Mouse (Mus musculus) gastrocnemius, adult 8-10 months (tissue): ENCODE measurements around the gene Wdr37. TPM values are rescaled to one million over a fixed set of nuclear protein-coding genes. Genes with fewer than 3 reads are reported as not detected.

Source experiments
- DNase-seq, 2 experiments: peaks; one replicate each; pipeline ENCODE4 v3.0.0; 2022; ENCODE audit warnings: low spot score in 2 of 2
- total RNA-seq, 4 experiments: library from RNA; stranded (reverse); gene quantifications; 2 replicates each; pipeline ENCODE4 v1.2.4; 2022

The Wdr37 gene
- total RNA-seq, 4 experiments from 2014 or later, result 27.4 to 33.8 (median 29.9) TPM

GRCm38 (mm10) chr13:8840941-8841340, 30.8 kb downstream of the Wdr37 start:
- DNase-seq, result no peak

DNA sequence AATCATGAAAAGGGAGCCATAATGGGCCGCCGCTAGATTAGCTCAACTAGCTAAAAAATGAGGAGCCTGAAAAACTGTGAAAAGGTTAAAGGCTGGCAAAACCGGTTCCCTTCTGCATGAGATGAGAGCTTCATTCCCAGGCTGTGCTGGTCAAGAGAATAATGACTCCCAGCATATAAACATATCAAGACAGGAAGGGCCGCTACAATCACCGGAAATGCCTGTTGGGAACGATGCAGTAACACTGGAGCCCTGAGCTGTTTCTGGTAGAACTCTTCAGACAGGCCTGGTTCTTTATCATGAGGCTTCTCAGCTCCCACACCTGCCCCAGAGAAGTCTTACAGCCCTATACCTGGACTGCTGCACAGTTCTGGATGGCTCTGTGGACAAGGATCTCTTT, 31.8 kb downstream of the Wdr37 start:
- DNase-seq, result no peak

DNA sequence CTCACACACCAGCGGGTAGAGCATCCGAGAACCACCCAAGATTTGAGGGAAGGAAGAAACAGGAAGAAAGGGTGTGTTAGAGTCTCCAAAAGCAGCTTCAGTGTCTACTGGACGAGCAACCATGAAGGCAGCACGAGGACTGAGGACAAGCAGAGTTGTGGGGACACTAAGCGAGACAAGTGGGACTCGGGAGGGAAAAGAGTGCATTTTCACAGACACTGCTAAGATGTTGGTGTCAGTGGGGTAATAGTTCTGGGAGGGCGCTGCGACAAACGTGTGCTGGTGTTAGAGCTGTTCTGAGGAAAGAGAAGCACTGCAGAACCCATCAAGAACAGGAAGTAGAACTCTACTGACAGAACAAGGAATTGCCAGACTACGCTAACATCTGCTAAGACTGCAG, 32.6 kb downstream of the Wdr37 start:
- DNase-seq, result no peak

- no peak for DNase-seq
Measured at GRCm38 (mm10) chr13:8838394-8838793, 33.3 kb downstream of the Wdr37 start.

DNA sequence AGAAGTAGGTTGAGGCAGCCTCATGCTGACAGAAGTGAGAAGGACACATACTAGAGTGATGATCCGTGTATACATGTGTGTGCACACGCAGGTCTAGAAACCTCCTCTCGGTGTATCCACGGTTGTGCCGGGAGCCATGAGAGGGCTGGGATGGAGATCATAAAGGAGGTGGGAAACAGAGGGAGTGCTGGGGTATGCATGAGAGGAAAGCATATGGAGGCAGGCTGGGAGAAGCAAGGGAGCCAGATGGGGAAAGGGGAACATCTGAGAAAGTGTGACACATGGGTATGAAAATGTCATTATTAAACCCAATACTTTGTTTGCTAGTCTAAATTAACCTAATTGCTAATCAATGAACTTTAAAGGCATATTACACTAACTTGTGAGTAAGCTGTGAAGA, 37.1 kb downstream of the Wdr37 start:
- no peak for DNase-seq

DNA sequence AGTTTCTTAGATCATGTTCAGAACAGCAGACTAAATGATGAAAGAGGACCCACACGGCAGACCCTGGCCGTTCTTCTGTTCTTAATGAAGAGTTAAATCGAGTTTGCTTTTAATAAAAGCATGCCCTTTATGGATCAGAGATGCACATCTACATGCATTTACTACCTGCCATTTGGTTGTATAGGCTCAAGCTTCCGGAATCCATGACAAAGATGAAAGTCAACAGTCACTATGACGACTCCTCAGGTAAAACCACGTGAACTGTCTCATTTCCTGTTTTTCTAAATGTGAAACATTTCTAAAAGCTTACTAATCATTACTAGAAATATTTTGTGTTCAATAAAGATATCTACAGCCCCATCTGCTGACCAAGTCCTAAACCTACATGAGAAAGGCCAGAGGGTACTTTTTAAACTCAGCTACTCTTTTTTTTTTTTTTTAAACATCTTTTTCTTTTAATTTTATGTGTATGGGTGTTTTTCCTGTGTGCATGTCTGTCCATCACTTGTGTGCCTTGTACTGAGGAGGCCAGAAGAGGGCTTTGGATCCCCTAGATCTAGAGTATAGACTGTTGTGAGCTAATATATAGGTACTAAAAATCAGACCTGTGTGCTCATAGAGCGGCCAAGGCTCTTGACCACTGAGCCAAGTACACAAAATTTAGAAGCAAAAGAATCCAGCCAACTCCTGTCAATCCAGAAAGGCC, 40.0 kb downstream of the Wdr37 start:
- DNase-seq, result no peak

GRCm38 (mm10) chr13:8830696-8831095, 41.0 kb downstream of the Wdr37 start:
- no peak for DNase-seq

- DNase-seq, result no peak
Measured at GRCm38 (mm10) chr13:8829784-8830183, 41.9 kb downstream of the Wdr37 start.

- no peak for DNase-seq
Measured at GRCm38 (mm10) chr13:8828946-8829345, 42.8 kb downstream of the Wdr37 start.

- DNase-seq, result no peak
Measured at GRCm38 (mm10) chr13:8823546-8823945, 48.2 kb downstream of the Wdr37 start.

- no peak for DNase-seq
Measured at GRCm38 (mm10) chr13:8823120-8823519, 48.6 kb downstream of the Wdr37 start.

DNA sequence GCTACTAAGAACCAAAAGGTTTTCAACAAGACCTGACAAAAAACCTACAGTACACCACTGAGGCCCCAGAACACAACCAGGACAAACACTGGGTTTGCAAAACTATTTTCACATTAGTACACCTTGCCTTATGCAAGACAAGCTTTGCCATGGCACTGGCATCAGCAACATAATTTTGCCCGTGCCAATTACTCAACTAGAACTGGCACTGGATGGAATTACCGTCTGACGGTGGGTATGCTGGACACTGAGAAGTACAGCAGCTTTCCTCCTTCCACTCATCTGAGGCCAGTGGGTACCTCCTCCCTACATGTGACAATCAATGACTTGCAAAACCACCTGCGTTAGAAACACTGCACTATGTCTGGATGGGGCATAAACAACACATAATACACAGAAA, 49.5 kb downstream of the Wdr37 start:
- DNase-seq, result no peak

DNA sequence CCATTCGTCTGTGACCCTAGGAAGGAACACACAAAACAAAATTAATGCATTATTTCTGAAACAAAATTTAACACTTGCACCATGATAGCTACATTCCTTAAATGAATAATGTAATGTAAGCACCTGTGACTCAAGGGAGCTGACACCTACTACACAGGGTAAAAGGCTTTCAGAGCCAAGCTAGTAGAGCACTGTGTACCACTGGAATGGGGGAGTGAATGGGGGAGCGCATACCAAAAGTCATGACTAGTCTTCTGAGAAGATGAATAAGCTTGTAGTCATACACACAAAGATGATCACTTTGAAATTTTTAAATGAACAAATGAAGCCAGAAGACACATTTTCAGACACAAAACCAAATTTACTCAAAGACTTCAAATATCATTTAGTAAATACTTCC, 65.8 kb downstream of the Wdr37 start:
- DNase-seq, result no peak

GRCm38 (mm10) chr13:8800576-8800975, 71.1 kb downstream of the Wdr37 start:
- no peak for DNase-seq

DNA sequence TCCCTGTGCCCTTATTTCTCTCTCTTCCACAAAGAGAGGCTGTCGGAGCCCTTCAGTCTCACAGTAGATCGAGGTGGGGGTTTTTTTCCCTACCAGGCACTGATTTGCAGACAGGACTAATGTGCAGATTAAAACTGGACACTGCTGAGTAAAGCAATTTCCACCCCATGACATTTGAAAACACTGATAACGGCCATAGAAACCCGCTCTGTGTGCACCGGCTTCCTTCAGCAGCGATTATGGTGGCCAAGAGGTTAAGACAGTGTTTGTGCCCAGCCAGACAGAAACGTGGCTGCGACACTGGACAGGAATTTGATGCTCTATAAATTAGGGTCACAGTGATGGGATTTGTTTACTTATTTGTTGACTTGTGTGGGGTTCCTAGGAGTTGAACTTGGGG, 78.5 kb downstream of the Wdr37 start:
- no peak for DNase-seq

DNA sequence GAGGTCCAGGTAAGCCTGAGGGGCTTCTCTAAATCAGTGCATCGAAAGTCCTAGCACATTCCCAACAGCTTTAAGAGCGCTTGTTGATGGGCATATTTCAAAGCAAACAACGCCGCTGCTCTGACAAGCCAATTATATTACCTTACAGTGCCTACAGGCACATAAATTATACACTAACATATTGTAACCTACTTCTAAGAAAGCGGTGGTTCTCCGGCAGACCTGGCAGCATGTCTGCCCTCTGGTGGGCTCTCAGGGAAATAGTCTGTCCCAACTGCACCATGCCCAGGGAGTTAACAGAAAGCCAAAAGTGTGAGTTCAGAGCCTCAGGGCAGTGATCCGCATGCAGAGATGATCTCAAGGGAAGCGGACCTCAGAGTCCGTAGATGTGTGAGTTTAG, 86.5 kb downstream of the Wdr37 start:
- no peak for DNase-seq

GRCm38 (mm10) chr13:8784308-8785061, 87.2 kb downstream of the Wdr37 start:
- no peak for DNase-seq

GRCm38 (mm10) chr13:8783686-8784307, 87.9 kb downstream of the Wdr37 start:
- no peak for DNase-seq

DNA sequence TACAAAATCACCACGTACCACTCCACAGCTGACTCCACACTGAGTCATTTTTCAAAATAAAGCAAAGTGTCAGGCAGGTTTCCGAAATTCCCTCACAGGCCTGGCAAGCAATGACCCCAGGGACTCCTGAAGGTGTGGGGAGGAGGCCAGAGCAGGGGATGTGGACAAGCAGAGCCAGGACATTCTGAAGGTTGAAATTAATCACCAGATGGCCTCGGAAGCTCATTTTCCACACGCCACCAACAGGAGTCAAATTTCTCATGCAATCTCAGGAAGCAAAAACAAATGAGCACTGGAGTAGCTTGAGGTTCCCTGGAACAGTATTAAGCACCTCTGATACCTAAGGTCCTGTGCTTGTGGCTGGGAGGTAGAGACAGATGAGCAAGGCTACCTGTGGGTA, 89.1 kb downstream of the Wdr37 start:
- no peak for DNase-seq

- DNase-seq, result peak in 1 of 2 experiments; percentile 5
Measured at GRCm38 (mm10) chr13:8780441-8780840, 91.3 kb downstream of the Wdr37 start.

DNA sequence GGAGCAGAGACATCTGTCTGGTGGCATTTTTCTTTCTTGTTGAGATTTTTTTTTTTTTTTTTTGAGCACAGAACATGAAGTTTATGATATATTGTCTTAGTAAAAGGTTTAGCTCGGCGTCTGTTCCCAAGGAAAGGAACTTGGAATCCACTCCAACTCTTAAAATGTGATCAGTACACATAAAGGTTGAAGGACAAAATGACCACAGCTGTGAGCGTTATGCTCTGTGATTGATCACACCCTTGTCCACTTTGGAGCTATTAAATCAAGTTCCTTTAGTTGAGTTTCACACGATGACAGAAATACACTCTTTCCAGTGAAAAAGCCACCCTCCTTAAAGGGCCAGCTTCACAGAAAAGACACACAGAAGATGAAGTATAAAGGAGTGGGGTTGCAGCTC, 101.1 kb downstream of the Wdr37 start:
- no peak for DNase-seq

DNA sequence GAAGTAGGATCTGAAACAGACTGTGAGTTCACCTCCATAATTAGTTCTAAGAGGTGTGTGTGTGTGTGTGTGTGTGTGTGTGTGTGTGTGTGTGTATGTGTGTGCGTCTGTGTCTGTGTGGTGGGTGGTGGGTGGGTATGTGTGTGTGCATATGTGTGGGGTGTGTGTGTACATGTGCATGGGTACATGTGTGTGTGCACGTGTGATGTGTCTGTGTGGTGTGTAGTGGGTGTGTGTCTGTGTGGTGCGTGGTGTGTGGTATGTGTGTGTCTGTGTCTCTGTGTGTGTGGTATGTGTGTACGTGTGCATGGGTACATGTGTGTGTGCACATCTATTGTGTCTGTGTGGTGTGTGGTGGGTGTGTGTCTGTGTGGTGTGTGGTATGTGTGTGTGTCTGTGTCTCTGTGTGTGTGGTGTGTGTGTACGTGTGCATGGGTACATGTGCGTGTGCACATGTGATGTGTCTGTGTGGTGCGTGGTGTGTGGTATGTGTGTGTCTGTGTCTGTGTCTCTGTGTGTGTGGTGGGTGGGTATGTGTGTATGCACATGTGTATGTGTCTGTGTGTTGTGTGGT, 102.0 kb downstream of the Wdr37 start:
- DNase-seq, result no peak
